Mouse (Mus musculus): ENCODE measurements at regions not wholly inside any gene's neighbourhood (a gene's known extent, or its start where the extent isn't known, plus 50 kb on each side); places are given as distances from the start of the nearest gene placed in this dataset.

GRCm38 (mm10) chr10:111579481-111579880 lies 73.4 kb downstream of the Phlda1 start:
- WGBS, result 70% methylated on average over 2 of the region's 2 CpGs
- no peak for ATAC-seq (ENCODE audit: low FRiP score, low read depth)
- Histone ChIP-seq H3K9ac (no peak overlapping the region), H3K9me3 (no peaks in the 10 kb centered on the region), H3K4me2 (no peak overlapping the region), H3K27me3 (no peaks in the 10 kb centered on the region), H3K4me1 (replicated peaks) (no peaks in the 10 kb centered on the region), H3K4me3 (no peak overlapping the region), H3K27ac (replicated peaks) (no peak overlapping the region), H3K36me3 (no peaks in the 10 kb centered on the region)

- 76% methylated on average over 11 of the region's 11 CpGs for WGBS
- H3K4me3 ChIP-seq, result no peak overlapping the region
- ATAC-seq (ENCODE audit: low FRiP score, low read depth), result no peak
- no peak overlapping the region for H3K27ac ChIP-seq (replicated peaks)
- no peaks in the 10 kb centered on the region for H3K9me3 ChIP-seq
- no peak overlapping the region for H3K4me2 ChIP-seq
- no peaks in the 10 kb centered on the region for H3K36me3 ChIP-seq
- H3K27me3 ChIP-seq, result no peaks in the 10 kb centered on the region
- no peaks in the 10 kb centered on the region for H3K4me1 ChIP-seq (replicated peaks)
- H3K9ac ChIP-seq, result no peak overlapping the region
Measured at GRCm38 (mm10) chr10:111580401-111581100, 74.5 kb downstream of the Phlda1 start.

GRCm38 (mm10) chr10:111581847-111582246 lies 75.8 kb downstream of the Phlda1 start:
- Histone ChIP-seq H3K4me3 (no peak overlapping the region), H3K9ac (no peak overlapping the region), H3K36me3 (no peaks in the 10 kb centered on the region), H3K9me3 (no peaks in the 10 kb centered on the region), H3K4me1 (replicated peaks) (no peaks in the 10 kb centered on the region), H3K4me2 (no peak overlapping the region), H3K27ac (replicated peaks) (no peak overlapping the region), H3K27me3 (no peaks in the 10 kb centered on the region)
- 78% methylated on average over 3 of the region's 3 CpGs for WGBS
- ATAC-seq (ENCODE audit: low FRiP score, low read depth), result no peak

GRCm38 (mm10) chr10:111582321-111583123 lies 76.4 kb downstream of the Phlda1 start:
- no peaks in the 10 kb centered on the region for H3K4me1 ChIP-seq (replicated peaks)
- 83% methylated on average over 14 of the region's 14 CpGs for WGBS
- H3K27me3 ChIP-seq, result no peaks in the 10 kb centered on the region
- no peaks in the 10 kb centered on the region for H3K36me3 ChIP-seq
- H3K9me3 ChIP-seq, result no peaks in the 10 kb centered on the region
- H3K4me2 ChIP-seq, result no peak overlapping the region
- ATAC-seq (ENCODE audit: low FRiP score, low read depth), result no peak
- no peak overlapping the region for H3K4me3 ChIP-seq
- no peak overlapping the region for H3K27ac ChIP-seq (replicated peaks)
- no peak overlapping the region for H3K9ac ChIP-seq

GRCm38 (mm10) chr10:111583124-111583743 lies 77.1 kb downstream of the Phlda1 start:
- WGBS, result 93% methylated on average over 20 of the region's 20 CpGs
- no peak overlapping the region for H3K27ac ChIP-seq (replicated peaks)

GRCm38 (mm10) chr10:111583744-111584152 lies 77.7 kb downstream of the Phlda1 start:
- H3K4me3 ChIP-seq, result no peak overlapping the region
- H3K9ac ChIP-seq, result no peak overlapping the region
- H3K36me3 ChIP-seq, result no peaks in the 10 kb centered on the region
- no peak for ATAC-seq (ENCODE audit: low FRiP score, low read depth)
- H3K9me3 ChIP-seq, result no peaks in the 10 kb centered on the region
- H3K4me2 ChIP-seq, result no peak overlapping the region
- 93% methylated on average over 5 of the region's 5 CpGs for WGBS
- H3K27me3 ChIP-seq, result no peaks in the 10 kb centered on the region
- H3K4me1 ChIP-seq (replicated peaks), result no peaks in the 10 kb centered on the region
- no peak overlapping the region for H3K27ac ChIP-seq (replicated peaks)

More at GRCm38 (mm10) chr10:111583124-111583743, 77.1 kb downstream of the Phlda1 start:
- no peaks in the 10 kb centered on the region for H3K36me3 ChIP-seq
- no peak for ATAC-seq (ENCODE audit: low FRiP score, low read depth)
- H3K4me1 ChIP-seq (replicated peaks), result no peaks in the 10 kb centered on the region
- no peak overlapping the region for H3K9ac ChIP-seq
- no peaks in the 10 kb centered on the region for H3K9me3 ChIP-seq
- no peaks in the 10 kb centered on the region for H3K27me3 ChIP-seq
- H3K4me2 ChIP-seq, result no peak overlapping the region
- no peak overlapping the region for H3K4me3 ChIP-seq

- 25% methylated on average over 4 of the region's 4 CpGs for WGBS
- Histone ChIP-seq H3K4me3 (no peak overlapping the region), H3K27ac (replicated peaks) (no peak overlapping the region), H3K4me2 (no peak overlapping the region), H3K27me3 (no peaks in the 10 kb centered on the region), H3K4me1 (replicated peaks) (no peaks in the 10 kb centered on the region), H3K9ac (no peak overlapping the region), H3K9me3 (no peaks in the 10 kb centered on the region), H3K36me3 (no peaks in the 10 kb centered on the region)
- no peak for ATAC-seq (ENCODE audit: low FRiP score, low read depth)
Measured at GRCm38 (mm10) chr10:111587891-111588611, 82.0 kb downstream of the Phlda1 start.

GRCm38 (mm10) chr10:111589186-111589585 lies 83.1 kb downstream of the Phlda1 start:
- 63% methylated on average over 3 of the region's 3 CpGs for WGBS
- Histone ChIP-seq H3K27ac (replicated peaks) (no peak overlapping the region), H3K27me3 (no peaks in the 10 kb centered on the region)

GRCm38 (mm10) chr10:111592416-111593149 lies 86.5 kb downstream of the Phlda1 start:
- H3K4me3 ChIP-seq, result no peak overlapping the region
- no peak for ATAC-seq (ENCODE audit: low FRiP score, low read depth)
- WGBS, result 61% methylated on average over 2 of the region's 2 CpGs
- H3K4me1 ChIP-seq (replicated peaks), result 0 out of 2 replicates have a peak, but pooled peaks cover 6% of the 10 kb centered on the region
- H3K36me3 ChIP-seq, result no peaks in the 10 kb centered on the region
- no peaks in the 10 kb centered on the region for H3K9me3 ChIP-seq
- no peak overlapping the region for H3K27ac ChIP-seq (replicated peaks)
- H3K27me3 ChIP-seq, result no peaks in the 10 kb centered on the region
- no peak overlapping the region for H3K4me2 ChIP-seq
- no peak overlapping the region for H3K9ac ChIP-seq

More at GRCm38 (mm10) chr10:111589186-111589585, 83.1 kb downstream of the Phlda1 start:
- no peak overlapping the region for H3K4me2 ChIP-seq
- H3K9ac ChIP-seq, result no peak overlapping the region
- no peak for ATAC-seq (ENCODE audit: low FRiP score, low read depth)
- no peak overlapping the region for H3K4me3 ChIP-seq
- no peaks in the 10 kb centered on the region for H3K4me1 ChIP-seq (replicated peaks)
- no peaks in the 10 kb centered on the region for H3K36me3 ChIP-seq
- no peaks in the 10 kb centered on the region for H3K9me3 ChIP-seq

GRCm38 (mm10) chr10:111593280-111593679 lies 87.2 kb downstream of the Phlda1 start:
- Histone ChIP-seq H3K27me3 (no peaks in the 10 kb centered on the region), H3K4me2 (no peak overlapping the region), H3K4me1 (replicated peaks) (0 out of 2 replicates have a peak, but pooled peaks cover 6% of the 10 kb centered on the region), H3K36me3 (no peaks in the 10 kb centered on the region), H3K9ac (no peak overlapping the region), H3K9me3 (no peaks in the 10 kb centered on the region), H3K27ac (replicated peaks) (no peak overlapping the region), H3K4me3 (no peak overlapping the region)
- 96% methylated on average over 2 of the region's 2 CpGs for WGBS
- no peak for ATAC-seq (ENCODE audit: low FRiP score, low read depth)

- Histone ChIP-seq H3K9me3 (no peaks in the 10 kb centered on the region), H3K27me3 (no peaks in the 10 kb centered on the region), H3K4me2 (no peak overlapping the region), H3K4me3 (no peak overlapping the region), H3K36me3 (no peaks in the 10 kb centered on the region), H3K4me1 (replicated peaks) (0 out of 2 replicates have a peak, but pooled peaks cover 6% of the 10 kb centered on the region), H3K9ac (no peak overlapping the region), H3K27ac (replicated peaks) (no peak overlapping the region)
- no peak for ATAC-seq (ENCODE audit: low FRiP score, low read depth)
- WGBS, result 93% methylated on average over 11 of the region's 11 CpGs
Measured at GRCm38 (mm10) chr10:111594171-111594570, 88.1 kb downstream of the Phlda1 start.

Data from hindbrain, embryonic 15.5 days (tissue).